8 mouse cellular contexts compared by ENCODE assay signal in the genomic region with DNA sequence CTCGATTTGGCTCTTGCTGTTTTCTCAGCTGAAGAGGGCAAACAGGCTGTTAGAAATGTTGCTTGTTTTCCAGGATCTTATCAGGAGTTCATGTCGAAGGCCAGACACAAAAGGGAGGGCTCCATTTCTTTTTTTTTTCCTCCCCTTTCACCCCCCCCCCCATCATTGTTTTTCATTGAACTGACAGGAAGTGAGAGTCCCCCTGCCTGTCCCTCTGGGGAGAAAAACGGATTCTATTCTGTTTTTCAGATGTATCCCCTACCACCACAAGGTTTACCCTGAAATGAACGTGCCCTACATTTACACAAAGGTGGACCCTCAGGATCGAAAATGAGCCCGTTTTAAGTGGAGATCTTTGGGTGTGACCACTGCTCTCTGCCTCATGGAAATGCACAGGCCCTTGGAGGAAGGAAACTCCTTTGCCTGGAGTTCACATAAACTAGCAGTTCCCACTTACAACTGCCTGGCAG. TPM values are rescaled to one million over a fixed set of nuclear protein-coding genes. Genes with fewer than 3 reads are reported as not detected.
A peak's percentile ranks its signal among the peaks of the same experiment; 100 is the strongest.
DNase-seq lines count a peak whose midpoint lies in the region; TF ChIP-seq lines count a peak whose summit lies in the region.

No protein-coding gene starts in this region.

- no peaks in the 10 kb centered on the region for H3K36me3 ChIP-seq in liver, adult 2 months (ENCODE audit: control insufficient read depth, insufficient read depth, low read length)
- H3K36me3 ChIP-seq in splenic B cell, adult 2 months (ENCODE audit: control insufficient read depth, insufficient read depth, low read length, poor library complexity, severe bottlenecking): no peaks in the 10 kb centered on the region

- no peak for TF ChIP-seq POLR2A in liver, adult 2 months (IDR thresholded peaks at IDR 0.05; ENCODE audit: extremely low read depth, insufficient read depth, low read length)

- H3K4me3 ChIP-seq in liver, adult 2 months (ENCODE audit: insufficient read depth, low read depth, low read length): no peak overlapping the region

- peak overlapping the region; percentile 66 for H3K27ac ChIP-seq in liver, adult 2 months (replicated peaks; ENCODE audit: insufficient read depth, low read depth, low read length)

- 41% methylated on average over 6 of the region's 6 CpGs for WGBS in liver, adult 2 months

- H3K27me3 ChIP-seq in liver, adult 2 months (ENCODE audit: control insufficient read depth, insufficient read depth, low read length): no peaks in the 10 kb centered on the region
- no peaks in the 10 kb centered on the region for H3K27me3 ChIP-seq in splenic B cell, adult 2 months (ENCODE audit: control insufficient read depth, insufficient read depth, low read length, poor library complexity, severe bottlenecking)

- no peaks in the 10 kb centered on the region for H3K79me2 ChIP-seq in liver, adult 2 months (ENCODE audit: control insufficient read depth, insufficient read depth, low read length)

- no peaks in the 10 kb centered on the region; the same call in 1 of the 2 replicates for H3K4me1 ChIP-seq in liver, adult 2 months (ENCODE audit: control insufficient read depth, insufficient read depth, low read length)

- no peak for DNase-seq in liver, adult 2 months (ENCODE audit: extremely low read depth, low read depth, low spot score)
- no peak for DNase-seq in liver
- DNase-seq in heart, adult 18-20 months: peak; percentile 58 to 65
- peak; percentile 22 for DNase-seq in kidney, postnatal 10 days
- DNase-seq in splenic B cell, adult 2 months (ENCODE audit: low read depth, low spot score): peak; percentile 47
- DNase-seq in left cerebral cortex, postnatal 10 days (ENCODE audit: extremely low spot score in 1 of 2, low spot score in 2 of 2): no peak
- DNase-seq in urinary bladder, postnatal 10 days (ENCODE audit: low spot score): no peak
- DNase-seq in thymus, adult 18-20 months: no peak

- no peak overlapping the region for H3K9ac ChIP-seq in liver, adult 2 months (ENCODE audit: low read depth, low read length)

- TF ChIP-seq CTCF in liver, adult 2 months (IDR thresholded peaks at IDR 0.05; ENCODE audit: low read depth, low read length): no peak

- intact Hi-C loops in left cerebral cortex, postnatal 10 days (cut with DNase I): no loop called here

RNA-seq across cellular contexts. Expression of a gene that starts 25.6 kb away (rescaled TPM):
- total RNA-seq in liver, adult 2 months (2014; rRNA removed): 3.4 and 4.8 TPM in 2 replicates
- 6.3 and 8.0 TPM in 2 replicates for polyA plus RNA-seq in liver, adult 2 months (2012; rRNA removed)
- total RNA-seq in heart, adult 18-20 months (2021): 10 to 100 TPM; 27.9 to 29.5 TPM
- total RNA-seq in left cerebral cortex, postnatal 10 days (2021): 10 to 100 TPM; 10.6 to 13.9 TPM

Comparison
In these comparisons a context has a peak if more than half of its experiments do, and no peak if none do; other contexts are left out.
1. DNase-seq: peak in heart, adult 18-20 months (2 of 2), kidney, postnatal 10 days (single experiment) and splenic B cell, adult 2 months (single experiment); none in liver, adult 2 months (single experiment), liver (single experiment), left cerebral cortex, postnatal 10 days (0 of 2), urinary bladder, postnatal 10 days (single experiment) and thymus, adult 18-20 months (0 of 2).